Mouse (Mus musculus) embryonic fibroblast, embryonic 13.5 days (primary cell): Measurements from ENCODE around the gene Wdr61.

ENCODE experiments used
- CTCF ChIP-seq: IDR thresholded peaks from 2 replicates; pipeline ENCODE4 v1.5.1; 2011; ENCODE audit warnings: mild to moderate bottlenecking, control low read depth, low read length, moderate library complexity, borderline replicate concordance; ENCODE audit not compliant: insufficient read depth
- POLR2A ChIP-seq: IDR thresholded peaks from 2 replicates; pipeline ENCODE4 v1.6.1; 2011; ENCODE audit warnings: low read depth, mild to moderate bottlenecking, control low read depth, low read length, moderate library complexity

DNA sequence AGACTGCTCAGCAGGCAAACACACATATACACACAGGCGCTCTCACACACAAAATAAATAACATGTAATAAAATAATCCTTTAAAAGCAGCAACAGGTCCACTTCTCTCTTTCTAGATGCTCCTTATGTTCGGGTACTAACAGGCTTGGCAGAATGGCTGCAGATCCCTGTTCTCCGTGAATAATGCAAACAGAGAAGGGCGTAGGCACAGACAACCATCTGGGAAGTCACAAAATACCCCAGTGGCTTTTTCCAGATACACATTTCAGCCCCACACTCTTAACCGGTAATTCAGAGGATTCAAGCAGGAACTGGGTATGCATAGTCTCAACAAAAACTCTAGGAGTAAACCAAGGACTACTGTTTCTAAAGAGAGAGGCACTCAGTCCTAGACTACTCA, 8.0 kb downstream of the Wdr61 start:
- no peak for TF ChIP-seq CTCF
- no peak for TF ChIP-seq POLR2A
